Mouse (Mus musculus) right cerebral cortex, adult 18-20 months (tissue): Measurements from ENCODE around the gene Olfr1222.
"Not testable (repeated sequence)": the region's sequence is repeated elsewhere in the genome, so short reads cannot be mapped to it uniquely, and the experiment has no call there.

Experiments used
- DNase-seq: peaks from one replicate; pipeline ENCODE4 v3.0.0; 2022; ENCODE audit warnings: mixed read lengths

Gene Olfr1222

DNA sequence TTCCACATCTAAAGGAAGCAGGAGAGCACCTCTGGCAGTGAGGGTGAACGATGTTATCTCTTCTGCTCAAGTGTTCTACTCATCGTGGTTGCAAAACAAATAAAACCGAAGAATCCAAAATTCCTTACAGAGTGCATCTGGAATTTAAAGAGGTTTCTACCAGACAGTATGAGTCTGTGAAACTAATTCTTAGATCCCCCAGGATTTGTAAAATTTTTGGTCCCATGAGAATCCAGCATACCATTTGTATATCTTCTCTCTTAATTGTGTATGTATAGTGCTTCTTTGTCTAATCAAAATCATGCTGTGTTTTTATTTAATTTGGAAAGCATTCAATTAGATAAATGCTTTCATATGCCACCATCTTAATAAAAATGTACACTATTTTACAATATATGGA is at the start of gene Olfr1222:
Olfr1222 (minus strand) TSS at position 101 of the 400 bp plus-strand sequence.
- no peak for DNase-seq

DNA sequence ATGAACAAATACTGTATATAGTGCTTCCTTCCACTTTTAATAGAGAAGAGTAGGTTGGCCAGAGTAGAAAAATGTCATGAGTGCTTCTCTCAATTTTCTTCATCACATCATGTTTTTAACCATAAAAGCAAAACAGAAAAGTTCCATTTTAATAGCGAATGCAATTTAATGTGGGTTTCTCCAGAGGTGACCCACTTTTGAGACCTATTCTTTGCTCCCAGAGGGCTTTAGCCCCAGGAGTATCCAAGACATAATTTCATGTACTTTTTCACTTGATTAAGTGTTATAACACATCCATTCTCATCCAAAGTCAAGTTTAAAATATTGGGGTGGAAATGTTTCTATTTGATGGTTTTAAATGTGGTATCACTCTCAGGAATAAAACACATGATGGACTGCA is 41.7 kb upstream of the Olfr1222 start, which contains the start of gene Olfr1225:
Olfr1225 (minus strand) TSS at position 101 of the 400 bp plus-strand sequence.
- DNase-seq, result no peak

DNA sequence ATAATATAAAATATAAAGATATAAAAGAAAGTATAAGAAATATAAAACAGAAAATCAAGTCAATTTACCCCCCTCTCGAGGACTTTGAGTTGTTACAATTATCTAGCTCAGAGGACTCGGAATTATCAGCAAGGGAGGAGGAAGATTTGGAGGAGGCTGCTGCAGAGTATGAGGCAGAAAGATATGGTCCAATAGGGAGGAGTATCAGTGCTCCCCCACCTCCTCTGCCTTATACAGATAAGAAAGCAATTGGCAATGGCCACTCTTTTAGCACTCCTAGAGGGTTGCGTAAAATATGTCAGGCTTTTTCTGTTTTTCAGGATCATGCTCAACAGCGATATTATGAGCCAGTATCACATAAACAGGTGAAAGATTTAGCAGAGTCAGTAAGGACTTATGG is 31.9 kb upstream of the Olfr1222 start:
- not testable (repeated sequence) for DNase-seq

DNA sequence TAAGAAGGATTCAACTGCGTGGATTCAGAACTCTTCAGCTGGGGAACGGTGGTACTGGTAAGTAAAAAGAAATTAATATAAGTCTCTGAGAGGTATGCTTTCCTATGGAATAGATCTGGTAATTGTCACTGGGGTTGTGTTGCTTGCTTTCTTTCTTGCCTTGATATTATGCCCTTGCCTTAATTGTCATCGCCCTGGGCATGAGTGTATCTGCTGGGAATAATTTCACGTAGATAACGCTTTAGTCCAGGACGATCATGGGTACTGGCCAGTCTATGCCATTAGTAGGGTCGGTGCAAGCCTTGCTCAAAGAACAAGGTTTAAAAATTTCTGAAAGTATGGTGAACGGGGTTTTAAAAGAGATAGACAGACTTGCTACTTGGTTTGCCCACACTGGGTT is 31.1 kb upstream of the Olfr1222 start, which contains the start of gene Olfr1224-ps1:
Olfr1224-ps1 (minus strand) TSS at position 101 of the 400 bp plus-strand sequence.
- DNase-seq, result not testable (repeated sequence)

DNA sequence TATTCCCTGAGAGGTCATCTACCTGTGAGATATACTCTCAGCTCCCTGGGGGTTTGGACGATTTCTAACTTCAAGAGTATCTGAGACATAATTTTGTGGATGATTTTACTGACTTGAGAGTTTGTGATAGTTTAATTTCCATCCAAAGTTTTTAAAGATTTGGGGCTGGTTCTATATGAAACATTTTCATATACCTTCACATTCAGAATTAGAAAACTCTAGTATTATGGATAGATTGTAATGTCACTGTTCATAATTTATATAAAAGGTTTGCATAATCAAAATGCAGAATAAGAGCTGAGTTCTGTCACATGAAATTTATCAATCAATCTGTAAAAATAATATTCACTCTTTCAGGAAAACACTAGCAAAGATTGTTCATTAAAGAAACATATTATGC is 18.6 kb upstream of the Olfr1222 start, which contains the start of gene Olfr1223:
Olfr1223 (minus strand) TSS at position 101 of the 400 bp plus-strand sequence.
- no peak for DNase-seq

DNA sequence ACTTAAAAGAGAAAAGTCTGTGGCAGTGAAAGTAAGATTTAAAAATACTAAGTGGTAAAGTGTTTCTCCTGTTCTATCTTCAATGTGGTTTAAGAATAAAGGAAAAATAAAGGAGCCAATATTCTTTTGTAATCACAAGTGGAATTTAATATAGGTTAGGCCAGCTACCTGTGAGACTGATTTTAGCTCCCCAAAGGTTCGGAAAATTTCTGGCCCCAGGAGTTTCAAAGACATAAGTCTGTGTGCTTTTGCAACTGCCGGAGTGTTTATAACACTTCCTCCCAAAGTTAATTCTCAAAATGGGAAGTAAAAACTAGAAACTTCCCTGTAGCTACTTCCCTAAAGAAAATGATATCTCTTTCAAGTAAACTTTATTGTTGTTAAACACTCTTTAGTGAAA is 15.7 kb downstream of the Olfr1222 start, which contains the start of gene Olfr1221:
Olfr1221 (minus strand) TSS at position 101 of the 400 bp plus-strand sequence.
- DNase-seq, result no peak

DNA sequence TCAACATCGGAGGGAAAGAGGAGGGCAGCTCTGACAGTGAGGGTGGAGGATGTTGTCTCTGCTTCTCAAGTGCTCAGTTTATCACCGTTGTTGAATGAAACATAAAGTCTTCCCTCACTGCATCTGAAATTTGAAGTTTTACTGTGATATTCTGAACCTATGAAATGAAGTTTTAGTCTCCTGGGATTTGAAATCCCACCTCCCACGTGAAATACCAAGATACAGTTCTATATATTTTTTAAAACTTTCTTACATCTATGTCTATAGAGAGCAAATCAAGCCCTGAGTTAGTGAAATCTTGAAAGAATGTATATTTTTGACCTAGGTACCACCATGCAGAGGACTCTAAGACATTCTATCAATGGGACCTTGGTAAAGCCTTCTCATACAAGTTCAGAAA is 26.1 kb downstream of the Olfr1222 start, which contains the start of gene Olfr1220:
Olfr1220 (minus strand) TSS at position 101 of the 400 bp plus-strand sequence.
- DNase-seq, result no peak

DNA sequence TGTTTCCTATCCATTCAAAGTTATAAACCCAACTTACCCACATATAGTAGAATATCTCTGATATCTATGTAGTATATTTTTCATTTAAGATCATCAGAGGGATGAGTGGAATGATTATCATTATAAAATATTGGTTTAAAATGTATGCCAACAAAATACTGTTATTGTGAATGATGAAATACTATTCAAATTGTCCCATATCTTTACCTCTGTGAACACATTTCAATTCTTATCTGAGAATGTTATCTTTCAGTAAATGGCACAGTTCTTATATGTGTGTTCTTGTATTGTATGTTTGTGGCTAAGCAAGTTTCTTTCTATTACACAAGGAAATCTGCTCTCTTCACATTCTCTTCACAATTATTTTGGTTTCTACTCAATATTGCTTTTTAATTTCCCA is 27.2 kb downstream of the Olfr1222 start:
- no peak for DNase-seq

DNA sequence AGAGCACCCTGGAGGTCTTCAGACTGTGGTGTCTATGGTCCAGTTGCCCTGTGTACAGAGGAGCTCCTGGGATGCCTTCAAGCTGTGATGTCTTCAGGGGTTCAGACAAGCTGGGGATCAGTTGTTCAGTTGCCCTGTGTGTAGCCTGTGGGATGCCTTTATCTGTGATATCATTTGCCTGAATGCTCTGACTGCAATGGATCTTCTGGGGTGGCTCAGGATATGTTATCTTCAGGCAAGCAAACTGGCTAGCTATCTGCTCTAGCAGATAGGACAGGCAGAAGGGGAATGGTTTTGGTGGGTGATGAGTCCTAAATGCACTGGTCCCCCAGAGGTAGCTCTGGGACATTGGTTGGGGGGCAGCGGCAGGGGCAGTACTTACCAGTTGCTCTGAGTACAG is 39.0 kb downstream of the Olfr1222 start:
- DNase-seq, result no peak

DNA sequence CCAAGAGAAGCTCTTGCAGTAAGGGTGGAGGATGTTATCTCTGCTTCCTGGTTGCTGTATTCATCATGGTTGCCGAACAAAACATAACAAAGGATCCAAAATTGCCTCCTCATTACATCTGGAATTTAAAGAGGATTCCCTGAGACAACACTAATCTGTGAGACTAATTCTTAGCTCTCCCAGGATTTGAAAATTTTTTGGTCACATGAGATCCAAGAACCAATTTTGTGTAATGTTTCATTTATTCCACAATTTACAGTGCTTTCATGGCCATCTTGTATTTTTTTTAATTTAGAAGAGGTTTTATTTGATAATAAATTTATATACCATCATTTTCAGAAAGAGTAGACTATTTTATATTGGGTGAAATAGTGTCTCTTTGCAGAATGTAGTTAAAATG is 49.4 kb downstream of the Olfr1222 start, which contains the start of gene Olfr1219:
Olfr1219 (minus strand) TSS at position 101 of the 400 bp plus-strand sequence.
- DNase-seq, result no peak

DNA sequence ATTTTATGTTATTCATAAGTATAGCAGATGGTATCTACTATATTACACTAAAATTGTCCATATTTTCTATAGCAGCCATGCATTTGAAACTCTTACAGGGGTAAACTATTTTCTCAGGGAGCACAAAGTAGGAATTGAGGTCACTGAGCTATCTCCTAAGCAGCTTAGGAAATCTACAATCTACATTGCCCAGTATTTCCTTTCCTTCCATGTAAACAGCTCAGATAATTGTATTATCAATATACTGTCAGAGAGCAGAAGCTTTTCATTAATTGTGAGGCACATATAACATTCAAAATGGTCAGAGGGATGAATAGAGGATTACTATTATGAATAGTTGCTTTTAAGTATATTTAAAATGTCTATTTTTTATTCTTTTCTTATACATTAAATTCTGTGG is 51.4 kb downstream of the Olfr1222 start:
- no peak for DNase-seq
